Mouse (Mus musculus): ENCODE data around the gene Slc38a9. TPM values are rescaled to one million over a fixed set of nuclear protein-coding genes. Genes with fewer than 3 reads are reported as not detected.

Gene Slc38a9
- polyA plus RNA-seq, 1 experiment from 2014 or later: 13.5 TPM

- WGBS: 36% methylated on average over 18 of the region's 18 CpGs
- H3K4me1 ChIP-seq: peaks cover 38% of the 10 kb centered on the region
- DNase-seq (ENCODE audit: low spot score): peak; percentile 77
- H3K9me3 ChIP-seq: no peaks in the 10 kb centered on the region
- H3K27ac ChIP-seq (replicated peaks): peak overlapping the region; percentile 72
- H3K4me3 ChIP-seq: peak overlapping the region; percentile 19; the same call in 1 of the 2 replicates
- H3K36me3 ChIP-seq (replicated peaks): no peaks in the 10 kb centered on the region
- H3K27me3 ChIP-seq (replicated peaks; ENCODE audit: low read depth, poor library complexity, severe bottlenecking): no peaks in the 10 kb centered on the region
Measured at GRCm38 (mm10) chr13:112751454-112752308, 91.1 kb downstream of the Slc38a9 start.

GRCm38 (mm10) chr13:112752309-112752975 is 91.9 kb downstream of the Slc38a9 start:
- no peaks in the 10 kb centered on the region for H3K27me3 ChIP-seq (replicated peaks; ENCODE audit: low read depth, poor library complexity, severe bottlenecking)
- peak overlapping the region; percentile 54; the same call in 1 of the 2 replicates for H3K27ac ChIP-seq (replicated peaks)
- H3K9me3 ChIP-seq: no peaks in the 10 kb centered on the region
- no peak for DNase-seq (ENCODE audit: low spot score)
- no peak overlapping the region for H3K4me3 ChIP-seq
- no peaks in the 10 kb centered on the region for H3K36me3 ChIP-seq (replicated peaks)
- WGBS: 74% methylated on average over 11 of the region's 11 CpGs
- peaks cover 35% of the 10 kb centered on the region for H3K4me1 ChIP-seq

- DNase-seq (ENCODE audit: low spot score): no peak
- H3K4me3 ChIP-seq: no peak overlapping the region
- no peak overlapping the region for H3K27ac ChIP-seq (replicated peaks)
- peaks cover 35% of the 10 kb centered on the region for H3K4me1 ChIP-seq
- H3K9me3 ChIP-seq: no peaks in the 10 kb centered on the region
- no peaks in the 10 kb centered on the region for H3K36me3 ChIP-seq (replicated peaks)
- 83% methylated on average over 9 of the region's 9 CpGs for WGBS
- H3K27me3 ChIP-seq (replicated peaks; ENCODE audit: low read depth, poor library complexity, severe bottlenecking): no peaks in the 10 kb centered on the region
Measured at GRCm38 (mm10) chr13:112753522-112753921, 93.0 kb downstream of the Slc38a9 start.

- 44% methylated on average over 4 of the region's 4 CpGs for WGBS
- no peaks in the 10 kb centered on the region for H3K36me3 ChIP-seq (replicated peaks)
- DNase-seq (ENCODE audit: low spot score): peak; percentile 31
- H3K4me1 ChIP-seq: peaks cover 49% of the 10 kb centered on the region
- H3K27ac ChIP-seq (replicated peaks): no peak overlapping the region
- no peaks in the 10 kb centered on the region for H3K27me3 ChIP-seq (replicated peaks; ENCODE audit: low read depth, poor library complexity, severe bottlenecking)
- H3K4me3 ChIP-seq: no peak overlapping the region
- H3K9me3 ChIP-seq: no peaks in the 10 kb centered on the region
Measured at GRCm38 (mm10) chr13:112754871-112755270, 94.3 kb downstream of the Slc38a9 start.

- peak overlapping the region; percentile 65 for H3K27ac ChIP-seq (replicated peaks)
Measured at GRCm38 (mm10) chr13:112755507-112756010, 95.0 kb downstream of the Slc38a9 start.

GRCm38 (mm10) chr13:112757395-112757794 is 96.8 kb downstream of the Slc38a9 start:
- peaks cover 55% of the 10 kb centered on the region for H3K4me1 ChIP-seq
- no peak overlapping the region for H3K27ac ChIP-seq (replicated peaks)
- DNase-seq (ENCODE audit: low spot score): no peak
- no peaks in the 10 kb centered on the region for H3K27me3 ChIP-seq (replicated peaks; ENCODE audit: low read depth, poor library complexity, severe bottlenecking)
- WGBS: 90% methylated on average over 9 of the region's 9 CpGs
- no peaks in the 10 kb centered on the region for H3K9me3 ChIP-seq
- H3K36me3 ChIP-seq (replicated peaks): no peaks in the 10 kb centered on the region
- no peak overlapping the region for H3K4me3 ChIP-seq

More at GRCm38 (mm10) chr13:112755507-112756010, 95.0 kb downstream of the Slc38a9 start:
- H3K27me3 ChIP-seq (replicated peaks; ENCODE audit: low read depth, poor library complexity, severe bottlenecking): no peaks in the 10 kb centered on the region
- 62% methylated on average over 11 of the region's 11 CpGs for WGBS
- DNase-seq (ENCODE audit: low spot score): no peak
- H3K4me3 ChIP-seq: no peak overlapping the region
- H3K36me3 ChIP-seq (replicated peaks): no peaks in the 10 kb centered on the region
- H3K9me3 ChIP-seq: no peaks in the 10 kb centered on the region
- peaks cover 55% of the 10 kb centered on the region for H3K4me1 ChIP-seq

GRCm38 (mm10) chr13:112758546-112759090 is 98.1 kb downstream of the Slc38a9 start:
- WGBS: 77% methylated on average over 6 of the region's 6 CpGs

GRCm38 (mm10) chr13:112759364-112759763 is 98.8 kb downstream of the Slc38a9 start:
- WGBS: 72% methylated on average over 9 of the region's 9 CpGs
- Histone ChIP-seq H3K27me3 (replicated peaks; ENCODE audit: low read depth, poor library complexity, severe bottlenecking) (no peaks in the 10 kb centered on the region), H3K4me1 (peaks cover 65% of the 10 kb centered on the region), H3K36me3 (replicated peaks) (no peaks in the 10 kb centered on the region), H3K4me3 (no peak overlapping the region), H3K9me3 (no peaks in the 10 kb centered on the region), H3K27ac (replicated peaks) (peak overlapping the region; percentile 69)
- no peak for DNase-seq (ENCODE audit: low spot score)

More at GRCm38 (mm10) chr13:112758546-112759090, 98.1 kb downstream of the Slc38a9 start:
- DNase-seq (ENCODE audit: low spot score): no peak
- H3K27ac ChIP-seq (replicated peaks): no peak overlapping the region
- peaks cover 62% of the 10 kb centered on the region for H3K4me1 ChIP-seq
- no peaks in the 10 kb centered on the region for H3K27me3 ChIP-seq (replicated peaks; ENCODE audit: low read depth, poor library complexity, severe bottlenecking)
- H3K9me3 ChIP-seq: no peaks in the 10 kb centered on the region
- H3K4me3 ChIP-seq: no peak overlapping the region
- H3K36me3 ChIP-seq (replicated peaks): no peaks in the 10 kb centered on the region

GRCm38 (mm10) chr13:112759777-112760537 is 99.4 kb downstream of the Slc38a9 start:
- Histone ChIP-seq H3K9me3 (no peaks in the 10 kb centered on the region), H3K27ac (replicated peaks) (peak overlapping the region; percentile 69), H3K4me3 (no peak overlapping the region), H3K4me1 (peaks cover 61% of the 10 kb centered on the region), H3K36me3 (replicated peaks) (no peaks in the 10 kb centered on the region), H3K27me3 (replicated peaks; ENCODE audit: low read depth, poor library complexity, severe bottlenecking) (no peaks in the 10 kb centered on the region)
- 76% methylated on average over 15 of the region's 15 CpGs for WGBS
- DNase-seq (ENCODE audit: low spot score): no peak

GRCm38 (mm10) chr13:112760538-112760881 is 100.0 kb downstream of the Slc38a9 start:
- Histone ChIP-seq H3K36me3 (replicated peaks) (no peaks in the 10 kb centered on the region), H3K27me3 (replicated peaks; ENCODE audit: low read depth, poor library complexity, severe bottlenecking) (no peaks in the 10 kb centered on the region), H3K4me1 (peaks cover 56% of the 10 kb centered on the region), H3K4me3 (no peak overlapping the region), H3K9me3 (no peaks in the 10 kb centered on the region), H3K27ac (replicated peaks) (peak overlapping the region; percentile 51; the same call in 1 of the 2 replicates)
- WGBS: 34% methylated on average over 1 of the region's 1 CpGs
- DNase-seq (ENCODE audit: low spot score): no peak

- Histone ChIP-seq H3K27me3 (replicated peaks; ENCODE audit: low read depth, poor library complexity, severe bottlenecking) (no peaks in the 10 kb centered on the region), H3K4me1 (peaks cover 50% of the 10 kb centered on the region), H3K9me3 (peaks cover 6% of the 10 kb centered on the region; the same call in 1 of the 2 replicates), H3K4me3 (no peak overlapping the region), H3K36me3 (replicated peaks) (no peaks in the 10 kb centered on the region), H3K27ac (replicated peaks) (peak overlapping the region; percentile 44; the same call in 1 of the 2 replicates)
- no peak for DNase-seq (ENCODE audit: low spot score)
- 38% methylated on average over 1 of the region's 1 CpGs for WGBS
Measured at GRCm38 (mm10) chr13:112761787-112762186, 101.2 kb downstream of the Slc38a9 start.

GRCm38 (mm10) chr13:112762548-112762947 is 102.0 kb downstream of the Slc38a9 start:
- H3K27ac ChIP-seq (replicated peaks): no peak overlapping the region
- 0 out of 2 replicates have a peak, but pooled peaks cover 5% of the 10 kb centered on the region for H3K36me3 ChIP-seq (replicated peaks)
- H3K4me3 ChIP-seq: no peak overlapping the region
- peaks cover 14% of the 10 kb centered on the region for H3K9me3 ChIP-seq
- no peaks in the 10 kb centered on the region for H3K27me3 ChIP-seq (replicated peaks; ENCODE audit: low read depth, poor library complexity, severe bottlenecking)
- H3K4me1 ChIP-seq: peaks cover 50% of the 10 kb centered on the region
- WGBS: 51% methylated on average over 4 of the region's 4 CpGs
- DNase-seq (ENCODE audit: low spot score): no peak

All from embryonic facial prominence, embryonic 10.5 days (tissue).